Mouse (Mus musculus) kidney, embryonic 16.5 days (tissue): Measurements from ENCODE around the gene Xrcc5. TPM values are rescaled to one million over a fixed set of nuclear protein-coding genes. Genes with fewer than 3 reads are reported as not detected.
A peak's percentile ranks its signal among the peaks of the same experiment; 100 is the strongest.

Source experiments
- ATAC-seq: fragments of 200-750 bp; cut with Nextera tagmentation; 2 replicates; pipeline ENCODE4 v1.8.0; 2017; ENCODE audit warnings: moderate TSS enrichment; ENCODE audit not compliant: low FRiP score, low TSS enrichment
- H3K27ac ChIP-seq: fragments of 300-500 bp; sonication (generic); 2 replicates; pipeline ENCODE4 v1.5.1; 2014; ENCODE audit warnings: low read length
- H3K27me3 ChIP-seq: fragments of 300-500 bp; sonication (generic); 2 replicates; pipeline ENCODE4 v1.6.1; 2014; ENCODE audit warnings: low read length, control low read depth, mixed read lengths; ENCODE audit not compliant: insufficient read depth
- H3K36me3 ChIP-seq: fragments of 300-500 bp; sonication (generic); 2 replicates; pipeline ENCODE4 v1.6.1; 2014; ENCODE audit warnings: low read length, control low read depth, mixed read lengths; ENCODE audit not compliant: insufficient read depth
- H3K4me1 ChIP-seq: fragments of 300-500 bp; sonication (generic); 2 replicates; pipeline ENCODE4 v1.6.1; 2014; ENCODE audit warnings: low read length, control low read depth, mixed read lengths; ENCODE audit not compliant: insufficient read depth
- H3K4me2 ChIP-seq: fragments of 300-500 bp; sonication (generic); replicated peaks from 2 replicates; pipeline ENCODE4 v1.6.1; 2014; ENCODE audit warnings: low read depth, low read length
- H3K4me3 ChIP-seq: fragments of 300-500 bp; sonication (generic); 2 replicates; pipeline ENCODE4 v1.5.1; 2014; ENCODE audit warnings: mild to moderate bottlenecking, low read length
- H3K9ac ChIP-seq: fragments of 300-500 bp; sonication (generic); replicated peaks from 2 replicates; pipeline ENCODE4 v1.6.1; 2014; ENCODE audit warnings: low read length
- H3K9me3 ChIP-seq: fragments of 300-500 bp; sonication (generic); 2 replicates; pipeline ENCODE4 v1.6.1; 2016; ENCODE audit warnings: low read length, control low read depth
- WGBS: fragments of 180-500 bp; shearing (Covaris S2); extraction: QIAGEN DNeasy Blood & Tissue Kit; methylation state at CpG from one replicate; pipeline ENCODE4 v1.1.7; 2014; 5-methylcytosine and 5-hydroxymethylcytosine counted together
- polyA plus RNA-seq: library from polyadenylated mRNA; unstranded; fragments of >200 nt; fragmentation: Nextera tagmentation; extraction: Ambion mirVana; gene quantifications from 2 replicates; pipeline ENCODE4 v1.2.1, GENCODE M21; 2015

Gene Xrcc5
- polyA plus RNA-seq, 1 experiment from 2014 or later: 55.1 TPM

- H3K27ac ChIP-seq: peak overlapping the region; percentile 41
- peaks cover 21% of the 10 kb centered on the region; the same call in 1 of the 2 replicates for H3K4me1 ChIP-seq
- H3K9me3 ChIP-seq: no peaks in the 10 kb centered on the region
- WGBS: 12% methylated on average over 8 of the region's 8 CpGs
- ATAC-seq: peak; percentile 87
- H3K9ac ChIP-seq: no peak overlapping the region
- peaks cover 6% of the 10 kb centered on the region; the same call in 1 of the 2 replicates for H3K36me3 ChIP-seq
- no peak overlapping the region for H3K4me3 ChIP-seq
- H3K4me2 ChIP-seq: 0 out of 2 replicates have a peak overlapping the region, but pooled peaks have one; percentile 10
- no peaks in the 10 kb centered on the region for H3K27me3 ChIP-seq
These were observed 94.3 kb downstream of the Xrcc5 start for GRCm38 (mm10) chr1:72401331-72402069.

DNA sequence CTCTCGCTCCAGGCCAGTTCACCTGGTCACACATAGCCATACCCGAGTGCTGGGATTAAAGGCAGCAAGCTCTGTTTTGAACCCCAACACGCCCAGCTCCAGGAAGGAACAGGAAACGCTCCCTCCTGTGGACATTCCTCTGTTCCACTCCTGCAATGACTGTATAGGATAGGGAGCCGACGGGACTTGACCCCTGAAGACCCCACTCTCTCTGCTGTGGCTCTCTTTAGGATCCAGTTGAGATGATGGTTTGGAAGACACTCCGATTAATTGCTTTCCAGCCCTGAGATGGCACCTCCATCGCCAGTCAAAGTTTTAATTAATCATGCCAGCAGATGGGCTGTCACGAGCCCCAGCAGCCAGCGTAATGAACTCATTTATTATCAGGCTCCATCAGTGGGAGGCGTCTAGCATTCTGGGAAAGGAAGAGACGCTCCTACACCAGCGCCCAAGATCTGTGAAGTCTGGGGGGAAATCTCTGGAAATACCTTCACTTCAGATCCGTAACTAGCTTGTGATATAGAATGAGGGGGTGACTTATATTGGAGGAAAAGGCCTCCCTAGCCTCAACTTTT lies 99.4 kb downstream of the Xrcc5 start:
- Histone ChIP-seq H3K4me3 (no peak overlapping the region), H3K4me2 (no peak overlapping the region), H3K36me3 (no peaks in the 10 kb centered on the region), H3K27me3 (no peaks in the 10 kb centered on the region), H3K27ac (no peak overlapping the region), H3K9me3 (no peaks in the 10 kb centered on the region), H3K9ac (no peak overlapping the region), H3K4me1 (peaks cover 8% of the 10 kb centered on the region; the same call in 1 of the 2 replicates)
- ATAC-seq: no peak
- WGBS: 41% methylated on average over 14 of the region's 14 CpGs

DNA sequence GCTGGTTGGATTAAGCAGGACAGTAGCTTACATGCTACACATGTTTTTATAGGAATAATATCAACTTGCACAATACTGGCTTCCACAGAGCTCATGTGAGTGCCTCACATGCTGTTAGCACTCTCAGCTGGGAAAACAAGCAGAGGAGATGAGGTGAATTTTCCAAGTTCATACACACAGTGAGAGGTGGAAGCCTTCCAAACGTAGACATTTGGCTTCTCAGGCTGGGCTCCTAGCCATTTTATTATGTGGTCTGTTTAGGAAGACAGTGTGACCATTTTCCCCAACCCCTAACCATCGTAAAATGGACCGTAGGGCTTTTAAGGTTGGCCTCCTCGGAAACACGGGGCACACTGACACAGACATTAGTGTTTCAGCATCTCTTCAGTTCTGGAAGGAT lies 102.7 kb downstream of the Xrcc5 start:
- Histone ChIP-seq H3K4me3 (no peak overlapping the region), H3K27ac (no peak overlapping the region), H3K9me3 (no peaks in the 10 kb centered on the region), H3K27me3 (no peaks in the 10 kb centered on the region), H3K4me1 (peaks cover 5% of the 10 kb centered on the region; the same call in 1 of the 2 replicates), H3K4me2 (no peak overlapping the region), H3K36me3 (no peaks in the 10 kb centered on the region), H3K9ac (no peak overlapping the region)
- WGBS: 54% methylated on average over 5 of the region's 5 CpGs
- ATAC-seq: no peak

- H3K9ac ChIP-seq: no peak overlapping the region
- H3K27ac ChIP-seq: no peak overlapping the region
- H3K9me3 ChIP-seq: no peaks in the 10 kb centered on the region
- ATAC-seq: no peak
- H3K4me1 ChIP-seq: peaks cover 5% of the 10 kb centered on the region; the same call in 1 of the 2 replicates
- 92% methylated on average over 8 of the region's 8 CpGs for WGBS
- no peaks in the 10 kb centered on the region for H3K36me3 ChIP-seq
- no peak overlapping the region for H3K4me2 ChIP-seq
- no peak overlapping the region for H3K4me3 ChIP-seq
- H3K27me3 ChIP-seq: no peaks in the 10 kb centered on the region
These were observed 103.9 kb downstream of the Xrcc5 start for GRCm38 (mm10) chr1:72411108-72411507.

GRCm38 (mm10) chr1:72413205-72413604 lies 106.0 kb downstream of the Xrcc5 start:
- Histone ChIP-seq H3K4me1 (0 out of 2 replicates have a peak, but pooled peaks cover 5% of the 10 kb centered on the region), H3K9ac (no peak overlapping the region)

DNA sequence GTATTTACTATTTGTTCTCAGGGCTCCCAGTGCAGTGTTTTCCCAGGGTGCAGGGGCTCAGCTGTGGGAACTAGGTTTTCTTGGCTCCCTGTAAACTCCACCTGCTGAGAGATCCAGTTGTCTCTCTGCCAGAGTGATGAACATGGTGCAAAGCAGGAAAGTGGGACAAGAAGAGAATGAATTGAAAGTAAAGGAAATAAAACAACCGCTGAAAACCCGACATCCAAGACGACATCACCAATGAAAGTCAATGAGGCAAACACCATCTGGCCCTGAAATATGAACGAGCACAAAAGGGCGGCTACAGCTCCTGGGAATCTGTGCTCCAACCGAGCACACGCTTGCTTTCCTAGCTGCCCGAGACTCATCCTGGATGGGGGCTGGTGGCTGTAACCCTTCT lies 106.9 kb downstream of the Xrcc5 start:
- no peak overlapping the region for H3K9ac ChIP-seq
- H3K4me1 ChIP-seq: 0 out of 2 replicates have a peak, but pooled peaks cover 5% of the 10 kb centered on the region
- no peak for ATAC-seq
- no peaks in the 10 kb centered on the region for H3K27me3 ChIP-seq
- 37% methylated on average over 8 of the region's 8 CpGs for WGBS
- H3K36me3 ChIP-seq: no peaks in the 10 kb centered on the region
- H3K4me3 ChIP-seq: no peak overlapping the region
- H3K4me2 ChIP-seq: no peak overlapping the region
- H3K9me3 ChIP-seq: no peaks in the 10 kb centered on the region
- H3K27ac ChIP-seq: no peak overlapping the region

More at GRCm38 (mm10) chr1:72413205-72413604, 106.0 kb downstream of the Xrcc5 start:
- no peak for ATAC-seq
- no peaks in the 10 kb centered on the region for H3K27me3 ChIP-seq
- H3K9me3 ChIP-seq: no peaks in the 10 kb centered on the region
- WGBS: 83% methylated on average over 8 of the region's 8 CpGs
- no peak overlapping the region for H3K4me2 ChIP-seq
- H3K4me3 ChIP-seq: no peak overlapping the region
- H3K27ac ChIP-seq: no peak overlapping the region
- H3K36me3 ChIP-seq: no peaks in the 10 kb centered on the region

DNA sequence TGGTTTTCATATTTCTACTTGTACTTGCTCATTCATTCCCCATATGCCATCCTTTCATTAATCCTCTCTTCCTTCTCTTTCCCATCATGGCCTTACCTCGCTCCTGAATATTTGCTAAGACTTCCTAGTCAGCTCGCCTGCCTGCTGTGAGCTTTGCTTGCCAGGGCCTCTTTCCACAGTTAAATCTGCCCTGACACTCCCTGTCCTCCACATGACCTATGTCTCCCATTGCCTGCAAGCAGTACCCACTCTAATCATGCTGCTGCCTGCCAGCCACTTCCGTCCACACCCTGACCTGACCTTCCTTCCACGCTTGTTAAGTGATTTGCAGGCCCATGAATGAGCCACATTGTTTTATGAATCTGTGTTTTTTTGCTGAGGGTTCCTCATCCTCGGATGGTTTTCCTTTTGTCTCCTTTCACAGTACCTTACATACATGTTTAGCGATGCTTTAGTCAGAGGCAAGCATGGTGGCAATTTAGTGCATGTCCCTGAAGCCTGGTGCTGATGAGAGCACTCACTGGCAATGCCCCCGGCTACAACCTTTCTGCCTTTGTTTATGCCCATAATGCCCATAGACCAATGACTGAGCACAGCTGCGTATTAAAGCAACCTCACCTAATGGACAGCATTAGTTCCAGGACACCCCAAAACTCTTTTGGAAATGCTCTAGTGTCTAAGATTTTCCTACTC lies 107.5 kb downstream of the Xrcc5 start:
- no peaks in the 10 kb centered on the region for H3K9me3 ChIP-seq
- no peak for ATAC-seq
- H3K4me3 ChIP-seq: no peak overlapping the region
- H3K9ac ChIP-seq: no peak overlapping the region; the same call in 1 of the 2 replicates
- no peak overlapping the region for H3K27ac ChIP-seq
- H3K36me3 ChIP-seq: no peaks in the 10 kb centered on the region
- no peaks in the 10 kb centered on the region for H3K27me3 ChIP-seq
- no peak overlapping the region for H3K4me2 ChIP-seq
- 47% methylated on average over 8 of the region's 8 CpGs for WGBS
- 0 out of 2 replicates have a peak, but pooled peaks cover 5% of the 10 kb centered on the region for H3K4me1 ChIP-seq

DNA sequence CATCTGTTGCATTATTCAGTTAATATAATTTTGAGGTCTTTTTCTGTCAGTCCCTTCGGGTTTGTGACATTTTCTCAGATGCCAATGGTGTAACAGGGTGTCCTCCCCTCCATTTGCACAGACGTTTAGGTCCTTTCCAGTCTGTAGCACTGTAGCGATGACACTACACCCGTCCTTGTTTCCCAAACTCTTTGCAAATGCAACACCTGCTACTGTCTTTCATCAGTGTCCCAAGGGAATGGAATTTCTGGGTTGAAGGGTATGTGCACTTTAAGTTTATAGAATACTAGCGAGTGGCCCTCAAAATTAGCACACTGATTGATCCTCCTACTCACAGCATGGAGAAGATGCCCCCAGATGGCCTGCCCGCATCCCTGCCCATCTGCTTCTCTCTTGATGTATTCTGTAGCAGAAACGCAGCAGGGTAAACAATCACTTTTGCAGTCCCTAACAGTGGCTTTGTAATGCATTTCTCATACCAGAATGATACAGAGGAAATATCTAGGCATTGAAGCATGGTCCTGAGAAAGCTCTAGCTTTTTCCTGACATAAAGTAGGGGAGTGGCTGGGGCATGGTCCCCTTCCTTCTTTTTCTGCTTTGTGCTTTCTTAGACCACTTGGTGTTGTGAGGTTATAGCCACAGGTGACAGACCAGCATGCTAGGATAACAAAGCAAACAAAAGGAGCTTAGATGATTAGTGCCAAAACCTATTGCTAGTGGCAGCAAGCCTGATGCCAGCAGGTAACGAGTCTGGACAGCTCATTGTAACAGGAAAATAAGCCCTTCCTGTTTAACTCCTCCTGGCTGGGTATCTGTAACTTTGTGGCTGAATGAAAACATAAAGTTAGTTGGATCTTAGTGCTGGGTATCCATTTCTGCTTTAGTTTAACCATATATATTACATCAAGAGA lies 111.8 kb downstream of the Xrcc5 start:
- no peak overlapping the region for H3K9ac ChIP-seq
- 0 out of 2 replicates have a peak, but pooled peaks cover 5% of the 10 kb centered on the region for H3K4me1 ChIP-seq
- no peaks in the 10 kb centered on the region for H3K9me3 ChIP-seq
- WGBS: 68% methylated on average over 8 of the region's 8 CpGs
- no peaks in the 10 kb centered on the region for H3K27me3 ChIP-seq
- no peak for ATAC-seq
- no peak overlapping the region for H3K27ac ChIP-seq
- H3K4me2 ChIP-seq: no peak overlapping the region
- no peak overlapping the region for H3K4me3 ChIP-seq
- H3K36me3 ChIP-seq: no peaks in the 10 kb centered on the region

GRCm38 (mm10) chr1:72420220-72420619 lies 113.0 kb downstream of the Xrcc5 start:
- Histone ChIP-seq H3K27ac (no peak overlapping the region), H3K27me3 (no peaks in the 10 kb centered on the region), H3K4me1 (no peaks in the 10 kb centered on the region), H3K9me3 (no peaks in the 10 kb centered on the region), H3K36me3 (no peaks in the 10 kb centered on the region), H3K4me2 (no peak overlapping the region), H3K4me3 (no peak overlapping the region), H3K9ac (no peak overlapping the region)
- 32% methylated on average over 2 of the region's 2 CpGs for WGBS
- ATAC-seq: no peak
